Mouse (Mus musculus): ENCODE measurements at regions not wholly inside any gene's neighbourhood (a gene's known extent, or its start where the extent isn't known, plus 50 kb on each side); places are given as distances from the start of the nearest gene placed in this dataset.
A peak's percentile ranks its signal among the peaks of the same experiment; 100 is the strongest.

DNA sequence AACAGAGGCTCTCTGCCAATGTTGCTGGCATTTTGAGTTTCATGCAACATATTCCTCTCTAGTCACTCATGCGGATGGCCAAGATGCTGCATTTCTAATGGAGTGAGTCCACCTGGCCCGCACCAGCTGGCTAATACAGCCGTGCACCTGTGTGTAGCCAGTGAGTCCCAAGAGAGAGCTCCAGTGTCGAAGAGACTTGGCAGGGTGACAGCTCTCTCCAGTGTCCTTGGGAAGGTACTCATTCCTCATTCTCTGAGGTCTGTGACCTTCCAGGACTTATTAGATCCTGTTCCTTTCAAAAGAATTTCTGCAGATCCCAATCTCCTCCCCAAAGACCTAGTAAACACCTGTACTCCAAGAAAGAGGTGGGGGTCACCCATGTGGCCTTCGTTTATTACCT is 109.9 kb downstream of the Hs3st3b1 start:
- no peaks in the 10 kb centered on the region for H3K4me1 ChIP-seq (replicated peaks; ENCODE audit: low read depth, low read length)
- TF ChIP-seq POU5F1 (IDR thresholded peaks at IDR 0.05; ENCODE audit: borderline replicate concordance, low read length) (no peak), CTCF (conservative IDR thresholded peaks at IDR 0.05; ENCODE audit: low read length) (no peak), NANOG (IDR thresholded peaks at IDR 0.05; ENCODE audit: borderline replicate concordance, low read length) (no peak)
- no peak overlapping the region for H3K4me3 ChIP-seq (replicated peaks; ENCODE audit: low read length)
- H3K27me3 ChIP-seq (ENCODE audit: insufficient read depth, low read length): no peaks in the 10 kb centered on the region
- no peaks in the 10 kb centered on the region for H3K9me3 ChIP-seq (ENCODE audit: low read length)
- no peaks in the 10 kb centered on the region for H3K36me3 ChIP-seq (ENCODE audit: insufficient read depth, low read length)

DNA sequence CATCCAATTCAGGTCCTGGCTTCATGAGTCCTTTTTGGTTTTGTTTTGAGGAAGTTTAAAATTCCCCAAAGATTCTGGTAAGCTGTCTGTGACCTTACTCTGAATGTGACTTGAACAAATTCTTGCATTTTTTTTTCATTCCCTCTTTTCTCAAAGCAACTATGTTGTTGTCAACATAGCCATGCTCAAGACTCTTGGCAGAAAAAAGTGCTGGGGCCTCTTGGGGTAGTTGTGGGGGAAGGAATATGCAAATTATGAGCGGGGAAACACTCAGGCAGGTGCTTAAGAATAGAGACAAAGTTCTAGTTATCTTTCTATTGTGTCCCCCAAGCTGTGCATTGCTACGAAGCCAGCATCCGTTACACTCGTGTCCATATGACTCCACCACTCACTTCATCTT is 99.2 kb downstream of the Hs3st3b1 start:
- no peaks in the 10 kb centered on the region for H3K4me1 ChIP-seq (replicated peaks; ENCODE audit: low read depth, low read length)
- no peaks in the 10 kb centered on the region for H3K27me3 ChIP-seq (ENCODE audit: insufficient read depth, low read length)
- TF ChIP-seq NANOG (IDR thresholded peaks at IDR 0.05; ENCODE audit: borderline replicate concordance, low read length) (no peak), POU5F1 (IDR thresholded peaks at IDR 0.05; ENCODE audit: borderline replicate concordance, low read length) (no peak), CTCF (conservative IDR thresholded peaks at IDR 0.05; ENCODE audit: low read length) (no peak)
- H3K36me3 ChIP-seq (ENCODE audit: insufficient read depth, low read length): no peaks in the 10 kb centered on the region
- no peaks in the 10 kb centered on the region for H3K9me3 ChIP-seq (ENCODE audit: low read length)
- no peak overlapping the region for H3K4me3 ChIP-seq (replicated peaks; ENCODE audit: low read length)

DNA sequence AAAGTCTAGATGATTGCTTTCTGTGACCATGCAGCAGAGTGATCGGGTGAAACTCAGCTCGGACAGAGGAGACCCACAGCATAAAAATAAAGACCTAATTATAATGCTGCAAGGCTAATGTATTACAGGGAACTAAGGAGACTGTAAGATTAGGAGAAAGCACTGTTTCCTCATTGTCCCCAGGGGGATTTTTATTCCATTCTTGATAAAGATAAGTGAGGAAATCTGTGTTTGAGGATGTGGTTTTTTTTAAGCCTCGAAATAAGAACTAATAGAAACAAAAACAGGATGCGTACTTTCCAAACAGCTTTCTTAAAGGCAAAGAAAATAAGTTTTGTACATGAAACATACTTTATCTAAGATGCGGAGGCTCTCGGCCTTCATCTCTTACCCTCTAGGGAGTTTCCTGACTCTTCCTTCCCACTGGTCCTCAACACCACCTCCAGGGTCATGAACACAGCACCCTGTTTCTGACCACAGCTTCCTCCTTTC is 94.8 kb downstream of the Hs3st3b1 start:
- Histone ChIP-seq H3K4me1 (replicated peaks; ENCODE audit: low read depth, low read length) (no peaks in the 10 kb centered on the region), H3K9me3 (ENCODE audit: low read length) (no peaks in the 10 kb centered on the region), H3K27me3 (ENCODE audit: insufficient read depth, low read length) (0 out of 2 replicates have a peak, but pooled peaks cover 3% of the 10 kb centered on the region), H3K4me3 (replicated peaks; ENCODE audit: low read length) (no peak overlapping the region), H3K36me3 (ENCODE audit: insufficient read depth, low read length) (no peaks in the 10 kb centered on the region)
- no peak for TF ChIP-seq CTCF (conservative IDR thresholded peaks at IDR 0.05; ENCODE audit: low read length)
- TF ChIP-seq POU5F1 (IDR thresholded peaks at IDR 0.05; ENCODE audit: borderline replicate concordance, low read length): no peak
- no peak for TF ChIP-seq NANOG (IDR thresholded peaks at IDR 0.05; ENCODE audit: borderline replicate concordance, low read length)

DNA sequence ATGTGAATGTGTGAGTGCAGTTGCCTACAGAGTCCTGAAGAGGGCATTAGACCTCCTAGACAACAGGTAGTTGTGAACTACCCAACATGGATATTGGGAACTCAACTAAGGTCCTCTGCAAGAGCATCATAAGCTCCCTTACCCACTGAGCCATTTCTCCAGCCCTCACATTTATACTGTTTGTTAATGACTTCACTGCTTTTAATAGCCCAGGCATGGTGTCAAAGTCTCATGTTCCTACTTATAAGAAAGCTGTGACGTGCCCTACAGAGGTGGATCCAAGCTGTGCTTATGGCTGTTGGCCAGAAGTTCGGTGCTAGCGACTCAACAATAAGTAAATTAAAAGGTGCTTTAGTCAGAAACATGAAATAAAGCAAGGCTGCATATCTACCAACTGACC is 88.6 kb downstream of the Hs3st3b1 start:
- Histone ChIP-seq H3K4me3 (replicated peaks; ENCODE audit: low read length) (no peak overlapping the region), H3K36me3 (ENCODE audit: insufficient read depth, low read length) (no peaks in the 10 kb centered on the region), H3K27me3 (ENCODE audit: insufficient read depth, low read length) (0 out of 2 replicates have a peak, but pooled peaks cover 3% of the 10 kb centered on the region), H3K9me3 (ENCODE audit: low read length) (no peaks in the 10 kb centered on the region), H3K4me1 (replicated peaks; ENCODE audit: low read depth, low read length) (no peaks in the 10 kb centered on the region)
- peak; percentile 47; the same call in 1 of the 2 replicates for TF ChIP-seq CTCF (conservative IDR thresholded peaks at IDR 0.05; ENCODE audit: low read length)
- TF ChIP-seq POU5F1 (IDR thresholded peaks at IDR 0.05; ENCODE audit: borderline replicate concordance, low read length): no peak

DNA sequence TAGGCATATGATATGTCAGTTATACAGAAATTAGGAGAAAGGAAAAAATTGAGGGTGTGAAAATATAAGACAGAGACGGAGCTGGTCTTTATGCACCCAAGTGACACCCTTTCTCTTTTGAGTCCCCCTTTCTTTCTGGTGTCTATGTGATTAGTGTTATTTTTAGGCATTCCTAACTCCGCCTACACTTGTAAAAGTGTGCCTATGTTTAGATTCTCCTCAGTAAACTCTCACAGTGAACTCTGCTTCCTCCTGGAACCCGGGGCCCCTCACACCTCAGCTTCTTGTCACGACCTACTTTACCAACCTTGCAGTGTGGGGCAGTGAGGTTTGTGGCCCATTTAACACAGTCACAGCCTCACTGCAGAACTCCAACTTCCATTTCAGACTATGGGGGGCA is 88.0 kb downstream of the Hs3st3b1 start:
- no peaks in the 10 kb centered on the region for H3K9me3 ChIP-seq (ENCODE audit: low read length)
- H3K4me3 ChIP-seq (replicated peaks; ENCODE audit: low read length): no peak overlapping the region
- no peak for TF ChIP-seq POU5F1 (IDR thresholded peaks at IDR 0.05; ENCODE audit: borderline replicate concordance, low read length)
- no peak for TF ChIP-seq NANOG (IDR thresholded peaks at IDR 0.05; ENCODE audit: borderline replicate concordance, low read length)
- no peak for TF ChIP-seq CTCF (conservative IDR thresholded peaks at IDR 0.05; ENCODE audit: low read length)
- 0 out of 2 replicates have a peak, but pooled peaks cover 3% of the 10 kb centered on the region for H3K27me3 ChIP-seq (ENCODE audit: insufficient read depth, low read length)
- H3K36me3 ChIP-seq (ENCODE audit: insufficient read depth, low read length): no peaks in the 10 kb centered on the region
- H3K4me1 ChIP-seq (replicated peaks; ENCODE audit: low read depth, low read length): no peaks in the 10 kb centered on the region

DNA sequence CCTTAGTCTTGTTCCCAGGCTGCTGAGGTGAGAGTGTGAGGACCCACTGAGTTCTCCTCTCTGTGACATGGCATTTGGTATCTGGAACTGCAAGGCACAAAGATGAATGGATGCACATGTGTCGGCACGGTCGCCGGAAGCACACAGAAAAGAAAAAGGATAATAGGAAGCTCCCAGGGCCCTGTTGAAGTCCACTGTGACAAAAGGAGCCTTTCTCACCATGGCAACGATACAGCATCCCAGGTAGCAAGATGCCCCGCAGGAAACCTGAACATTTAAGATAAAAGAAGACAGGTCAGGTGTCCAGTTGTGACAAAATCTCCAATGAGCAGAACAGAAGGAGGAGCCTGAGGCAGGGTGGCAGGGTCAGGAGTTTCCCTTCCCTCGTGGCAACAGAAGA is 87.5 kb downstream of the Hs3st3b1 start:
- peaks cover 5% of the 10 kb centered on the region; the same call in 1 of the 2 replicates for H3K27me3 ChIP-seq (ENCODE audit: insufficient read depth, low read length)
- no peaks in the 10 kb centered on the region for H3K4me1 ChIP-seq (replicated peaks; ENCODE audit: low read depth, low read length)
- H3K9me3 ChIP-seq (ENCODE audit: low read length): no peaks in the 10 kb centered on the region
- no peak for TF ChIP-seq POU5F1 (IDR thresholded peaks at IDR 0.05; ENCODE audit: borderline replicate concordance, low read length)
- TF ChIP-seq CTCF (conservative IDR thresholded peaks at IDR 0.05; ENCODE audit: low read length): no peak
- TF ChIP-seq NANOG (IDR thresholded peaks at IDR 0.05; ENCODE audit: borderline replicate concordance, low read length): no peak
- no peaks in the 10 kb centered on the region for H3K36me3 ChIP-seq (ENCODE audit: insufficient read depth, low read length)
- H3K4me3 ChIP-seq (replicated peaks; ENCODE audit: low read length): no peak overlapping the region

Measured in E14TG2a.4 (cell line).